Mouse (Mus musculus) hindbrain, embryonic 13.5 days (tissue): ENCODE data around the gene Aanat. TPM values are rescaled to one million over a fixed set of nuclear protein-coding genes. Genes with fewer than 3 reads are reported as not detected.

Experiments used
- ATAC-seq: fragments of 200-750 bp; cut with Nextera tagmentation; 2 replicates; pipeline ENCODE4 v1.8.0; 2017; ENCODE audit warnings: moderate TSS enrichment; ENCODE audit not compliant: low FRiP score
- H3K27ac ChIP-seq: fragments of 300-500 bp; sonication (generic); 2 replicates; pipeline ENCODE4 v1.5.1; 2015; ENCODE audit warnings: inconsistent platforms, mild to moderate bottlenecking, moderate library complexity
- H3K27me3 ChIP-seq: fragments of 300-500 bp; sonication (generic); 2 replicates; pipeline ENCODE4 v1.6.1; 2015; ENCODE audit warnings: mild to moderate bottlenecking, inconsistent platforms
- H3K36me3 ChIP-seq: fragments of 300-500 bp; sonication (generic); 2 replicates; pipeline ENCODE4 v1.6.1; 2015; ENCODE audit warnings: mild to moderate bottlenecking, inconsistent platforms
- H3K4me1 ChIP-seq: fragments of 300-500 bp; sonication (generic); replicated peaks from 2 replicates; pipeline ENCODE4 v1.6.1; 2015; ENCODE audit warnings: inconsistent platforms
- H3K4me2 ChIP-seq: fragments of 300-500 bp; sonication (generic); 2 replicates; pipeline ENCODE4 v1.6.1; 2015; ENCODE audit warnings: inconsistent platforms, mild to moderate bottlenecking, moderate library complexity
- H3K4me3 ChIP-seq: fragments of 300-500 bp; sonication (generic); 2 replicates; pipeline ENCODE4 v1.5.1; 2015; ENCODE audit warnings: mild to moderate bottlenecking, inconsistent platforms
- H3K9ac ChIP-seq: fragments of 300-500 bp; sonication (generic); 2 replicates; pipeline ENCODE4 v1.6.1; 2015; ENCODE audit warnings: mild to moderate bottlenecking, inconsistent platforms
- H3K9me3 ChIP-seq: fragments of 300-500 bp; sonication (generic); 2 replicates; pipeline ENCODE4 v1.6.1; 2016; ENCODE audit warnings: inconsistent platforms
- WGBS: fragments of 180-500 bp; shearing (Covaris S2); methylation state at CpG from one replicate; pipeline ENCODE4 v1.1.7; 2015; 5-methylcytosine and 5-hydroxymethylcytosine counted together
- polyA plus RNA-seq: library from polyadenylated mRNA; unstranded; fragments of >200 nt; fragmentation: Nextera tagmentation; extraction: Ambion mirVana; gene quantifications from 2 replicates; pipeline ENCODE4 v1.2.1, GENCODE M21; 2015

Aanat gene
- polyA plus RNA-seq, 1 experiment from 2014 or later = 0.36 TPM

GRCm38 (mm10) chr11:116642681-116643578 is 56.7 kb downstream of the Aanat start:
- H3K4me3 ChIP-seq = peak overlapping the region; percentile 14
- H3K36me3 ChIP-seq = no peaks in the 10 kb centered on the region
- H3K9me3 ChIP-seq = no peaks in the 10 kb centered on the region
- peak overlapping the region; percentile 31 for H3K9ac ChIP-seq
- H3K27me3 ChIP-seq = peaks cover 3% of the 10 kb centered on the region
- H3K27ac ChIP-seq = peak overlapping the region; percentile 31; the same call in 1 of the 2 replicates
- 38% methylated on average over 14 of the region's 14 CpGs for WGBS
- peak; percentile 71 for ATAC-seq
- H3K4me1 ChIP-seq = peaks cover 18% of the 10 kb centered on the region
- H3K4me2 ChIP-seq = peak overlapping the region; percentile 48

DNA sequence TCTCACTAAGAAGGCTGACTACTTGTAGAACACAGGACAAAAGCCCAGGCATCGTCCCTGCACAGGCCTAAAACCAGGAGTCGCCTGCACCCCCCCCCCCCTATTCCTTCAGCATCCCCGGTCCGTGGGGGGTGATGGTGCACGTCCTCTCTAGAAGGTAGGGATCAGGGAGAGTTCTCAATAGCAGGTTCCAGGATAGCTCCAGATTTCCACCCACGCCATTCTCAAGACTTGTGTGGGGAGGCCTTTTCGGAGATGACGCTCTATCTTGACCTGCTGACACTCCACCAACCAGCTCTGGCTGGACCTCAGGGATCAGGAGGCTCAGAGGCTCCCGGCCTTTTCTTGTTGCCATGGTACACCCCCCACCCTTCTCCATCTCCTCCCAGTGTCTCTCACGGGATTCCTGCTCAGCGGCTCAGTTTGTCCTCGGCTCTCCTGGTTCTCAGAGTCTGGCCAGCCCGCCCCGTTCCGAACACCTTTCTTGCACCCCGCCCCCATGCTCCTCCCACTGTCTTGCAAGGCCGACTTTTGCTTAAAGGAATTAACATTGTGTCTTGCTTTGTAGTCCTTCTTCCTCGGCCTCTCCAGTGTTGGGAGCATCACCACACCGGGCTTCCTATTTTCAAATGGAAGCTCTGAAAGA is 57.5 kb downstream of the Aanat start:
- H3K9me3 ChIP-seq = no peaks in the 10 kb centered on the region
- peak overlapping the region; percentile 31 for H3K9ac ChIP-seq
- peaks cover 18% of the 10 kb centered on the region for H3K4me1 ChIP-seq
- peak overlapping the region; percentile 48 for H3K4me2 ChIP-seq
- peak overlapping the region; percentile 31; the same call in 1 of the 2 replicates for H3K27ac ChIP-seq
- 6% methylated on average over 19 of the region's 19 CpGs for WGBS
- H3K36me3 ChIP-seq = no peaks in the 10 kb centered on the region
- peak; percentile 67 for ATAC-seq
- H3K27me3 ChIP-seq = peaks cover 8% of the 10 kb centered on the region
- peak overlapping the region; percentile 14 for H3K4me3 ChIP-seq

DNA sequence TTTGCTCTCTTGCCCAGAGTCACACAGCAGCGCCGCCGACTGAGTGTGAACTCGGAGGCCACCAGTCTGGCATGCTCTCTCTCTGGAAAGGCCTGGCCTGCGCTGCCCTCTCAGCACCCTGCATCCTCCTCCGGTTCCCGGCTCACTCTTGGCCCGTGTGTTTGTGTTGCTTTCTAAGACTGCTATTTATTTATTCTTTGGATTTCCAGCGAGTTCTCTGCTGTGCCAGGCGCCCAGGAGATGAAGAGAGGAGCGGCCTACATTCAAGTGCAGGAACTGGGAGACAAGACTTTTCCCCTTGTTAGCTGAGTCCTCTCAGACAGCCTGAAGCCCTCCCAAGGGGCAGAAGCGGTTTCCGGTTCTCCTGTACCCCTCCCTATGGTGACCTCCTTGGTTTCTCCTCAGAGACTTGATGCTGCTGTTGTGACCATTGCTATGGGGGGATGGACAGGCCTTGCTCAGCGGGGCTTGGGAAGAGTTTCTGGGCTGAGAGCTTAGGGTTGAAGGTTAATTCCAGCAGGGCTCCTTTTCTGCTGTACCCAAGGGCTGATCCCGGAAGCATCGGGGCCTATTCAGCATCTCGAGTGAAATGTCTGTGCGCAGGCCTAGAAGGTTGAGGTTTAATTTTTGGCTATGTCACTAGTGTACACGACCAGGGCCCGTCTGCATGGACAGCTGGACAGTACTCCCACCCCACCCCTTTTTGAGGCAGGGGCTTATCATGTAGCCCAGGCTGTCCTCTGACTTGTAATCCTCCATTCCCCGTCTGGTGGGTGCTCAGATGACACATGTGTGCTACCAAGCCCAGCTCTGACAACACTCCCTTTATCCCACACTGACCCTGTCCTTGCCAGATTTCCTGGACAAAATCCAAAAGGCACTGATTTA is 58.2 kb downstream of the Aanat start:
- H3K27ac ChIP-seq = peak overlapping the region; percentile 31; the same call in 1 of the 2 replicates
- H3K4me1 ChIP-seq = peaks cover 18% of the 10 kb centered on the region
- H3K27me3 ChIP-seq = peaks cover 16% of the 10 kb centered on the region
- H3K4me3 ChIP-seq = no peak overlapping the region; the same call in 1 of the 2 replicates
- H3K4me2 ChIP-seq = peak overlapping the region; percentile 48
- no peak for ATAC-seq
- no peaks in the 10 kb centered on the region for H3K9me3 ChIP-seq
- H3K9ac ChIP-seq = peak overlapping the region; percentile 31
- 51% methylated on average over 21 of the region's 21 CpGs for WGBS
- H3K36me3 ChIP-seq = peaks cover 3% of the 10 kb centered on the region

GRCm38 (mm10) chr11:116645446-116646110 is 59.3 kb downstream of the Aanat start:
- H3K27ac ChIP-seq = no peak overlapping the region
- peaks cover 18% of the 10 kb centered on the region for H3K4me1 ChIP-seq
- no peaks in the 10 kb centered on the region for H3K9me3 ChIP-seq
- no peak overlapping the region for H3K4me3 ChIP-seq
- H3K9ac ChIP-seq = no peak overlapping the region
- H3K36me3 ChIP-seq = peaks cover 5% of the 10 kb centered on the region
- no peak overlapping the region for H3K4me2 ChIP-seq
- peaks cover 23% of the 10 kb centered on the region for H3K27me3 ChIP-seq
- WGBS = 73% methylated on average over 8 of the region's 8 CpGs
- no peak for ATAC-seq

DNA sequence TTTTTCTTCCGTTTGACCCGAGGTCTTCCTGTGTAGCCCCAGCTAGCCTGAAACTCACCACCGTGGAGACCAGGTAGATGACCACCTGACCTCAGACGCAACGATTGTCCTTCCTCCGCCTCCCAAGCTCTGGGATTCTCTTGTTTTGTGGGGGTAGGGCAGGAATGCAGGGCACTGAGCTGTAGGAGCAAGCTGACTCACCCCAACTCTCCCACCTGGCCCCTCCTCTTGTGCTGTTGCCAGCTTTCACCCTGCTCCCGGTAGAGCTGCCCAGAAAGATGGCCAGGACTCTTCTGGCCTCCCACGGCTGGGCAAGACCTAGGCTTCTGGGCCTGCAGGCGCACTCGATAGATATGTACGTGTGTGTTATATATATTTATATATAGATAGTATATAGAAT is 59.9 kb downstream of the Aanat start:
- Histone ChIP-seq H3K4me1 (peaks cover 18% of the 10 kb centered on the region), H3K27me3 (peaks cover 29% of the 10 kb centered on the region), H3K36me3 (peaks cover 5% of the 10 kb centered on the region), H3K9ac (no peak overlapping the region), H3K27ac (no peak overlapping the region), H3K9me3 (no peaks in the 10 kb centered on the region), H3K4me3 (no peak overlapping the region), H3K4me2 (no peak overlapping the region)
- no peak for ATAC-seq
- 68% methylated on average over 11 of the region's 11 CpGs for WGBS

DNA sequence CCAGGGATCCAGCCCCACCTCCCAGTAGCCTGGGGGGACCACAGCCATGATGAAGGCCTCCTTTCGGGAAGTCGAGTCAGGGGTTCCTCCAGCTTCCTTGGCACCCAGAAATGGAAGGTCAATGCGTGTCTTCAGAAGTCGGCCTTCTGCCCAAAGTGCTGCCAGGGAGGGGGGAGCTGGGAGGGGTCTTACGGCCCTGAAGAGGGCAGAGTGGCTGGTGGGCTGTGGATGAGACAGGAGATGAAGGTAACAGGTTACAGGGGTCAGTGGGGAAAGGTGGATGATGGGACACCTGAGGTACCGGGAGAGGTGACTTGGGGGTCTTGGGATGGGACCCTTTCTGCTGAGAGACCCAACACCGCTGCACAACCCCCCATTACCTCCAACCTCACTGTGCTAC is 60.5 kb downstream of the Aanat start:
- Histone ChIP-seq H3K36me3 (peaks cover 5% of the 10 kb centered on the region), H3K9ac (no peak overlapping the region), H3K27me3 (peaks cover 35% of the 10 kb centered on the region), H3K9me3 (no peaks in the 10 kb centered on the region), H3K4me1 (peaks cover 24% of the 10 kb centered on the region), H3K4me3 (no peak overlapping the region), H3K4me2 (no peak overlapping the region), H3K27ac (no peak overlapping the region)
- no peak for ATAC-seq
- WGBS = 90% methylated on average over 7 of the region's 7 CpGs

Other genes starting within 250 kb of the Aanat start
- 35.0 and 39.6 TPM in 2 replicates for gene Rnf157, start 173.4 kb upstream of the Aanat start, polyA plus RNA-seq
- gene Ubald2, start 152.3 kb upstream of the Aanat start, polyA plus RNA-seq = 43.6 and 44.5 TPM in 2 replicates
- 0.19 and 0.42 TPM in 2 replicates for gene Qrich2, start 120.2 kb upstream of the Aanat start, polyA plus RNA-seq
- 171 and 178 TPM in 2 replicates for gene Prpsap1, start 92.2 kb upstream of the Aanat start, polyA plus RNA-seq
- 3.1 and 3.3 TPM in 2 replicates for gene Sphk1, start 55.5 kb upstream of the Aanat start, polyA plus RNA-seq
- gene Ube2o, start 5.0 kb upstream of the Aanat start, polyA plus RNA-seq = 14.1 and 14.8 TPM in 2 replicates
- 1.8 and 2.1 TPM in 2 replicates for gene Rhbdf2, start 40.6 kb downstream of the Aanat start, polyA plus RNA-seq
- 1.2 and 1.4 TPM in 2 replicates for gene Prcd, start 67.1 kb downstream of the Aanat start, polyA plus RNA-seq
- 16.4 and 18.1 TPM in 2 replicates for gene Cygb, start 67.9 kb downstream of the Aanat start, polyA plus RNA-seq
- gene St6galnac1, start 189.1 kb downstream of the Aanat start, polyA plus RNA-seq = not detected in 2 replicates
- gene Mxra7, start 241.6 kb downstream of the Aanat start, polyA plus RNA-seq = 62.6 and 67.2 TPM in 2 replicates